Mouse (Mus musculus): ENCODE data around the gene Yaf2.
A peak's percentile ranks its signal among the peaks of the same experiment; 100 is the strongest.

GRCm38 (mm10) chr15:93336925-93337761 is at the start of gene Yaf2:
- TF ChIP-seq POLR2A (IDR thresholded peaks at IDR 0.05; ENCODE audit: borderline replicate concordance, extremely low read depth, insufficient read depth, insufficient read length, poor library complexity, severe bottlenecking) = 0 out of 2 replicates have a peak, but pooled peaks have one; percentile 42
- no peak for TF ChIP-seq CTCF (IDR thresholded peaks at IDR 0.05; ENCODE audit: borderline replicate concordance, extremely low read depth, insufficient read depth, insufficient read length)
